Mouse (Mus musculus): ENCODE data around the gene Trappc3l.

GRCm38 (mm10) chr10:34151827-34152226 lies 114.4 kb downstream of the Trappc3l start:
- TF ChIP-seq POLR2A (IDR thresholded peaks at IDR 0.05; ENCODE audit: low read depth, low read length) = no peak
- no peak for TF ChIP-seq JUND (conservative IDR thresholded peaks at IDR 0.05; ENCODE audit: low read depth, low read length)
- TF ChIP-seq USF2 (conservative IDR thresholded peaks at IDR 0.05; ENCODE audit: low read depth, low read length) = no peak
- peak in 1 of 2 experiments; percentile 71; a peak in 2 of 4 replicates for TF ChIP-seq CTCF (conservative IDR thresholded peaks at IDR 0.05 in 1 of 2, IDR thresholded peaks at IDR 0.05 in 1 of 2; ENCODE audit: low read depth in 2 of 2, low read length in 2 of 2)
- TF ChIP-seq USF1 (IDR thresholded peaks at IDR 0.05; ENCODE audit: low read depth, low read length) = no peak
- TF ChIP-seq MYC (IDR thresholded peaks at IDR 0.05; ENCODE audit: low read depth, low read length) = no peak
- no peak for TF ChIP-seq MAFK (IDR thresholded peaks at IDR 0.05; ENCODE audit: insufficient replicate concordance, low read length)
- no peak for TF ChIP-seq NELFE (IDR thresholded peaks at IDR 0.05; ENCODE audit: low read depth, low read length)
- TF ChIP-seq ZC3H11A (IDR thresholded peaks at IDR 0.05; ENCODE audit: low read depth, low read length) = peak; percentile 51
- TF ChIP-seq SMC3 (IDR thresholded peaks at IDR 0.05; ENCODE audit: low read depth, low read length) = peak; percentile 75
- no peak for TF ChIP-seq KAT2A (IDR thresholded peaks at IDR 0.05; ENCODE audit: insufficient replicate concordance, low read length)

Data from CH12.LX (cell line).